Mouse (Mus musculus): ENCODE results near the gene Ppp1r18. TPM values are rescaled to one million over a fixed set of nuclear protein-coding genes. Genes with fewer than 3 reads are reported as not detected.
"Not testable (repeated sequence)": the region's sequence is repeated elsewhere in the genome, so short reads cannot be mapped to it uniquely, and the experiment has no call there.

Ppp1r18 gene
- polyA plus RNA-seq, 1 experiment from 2014 or later, result 29.7 TPM

DNA sequence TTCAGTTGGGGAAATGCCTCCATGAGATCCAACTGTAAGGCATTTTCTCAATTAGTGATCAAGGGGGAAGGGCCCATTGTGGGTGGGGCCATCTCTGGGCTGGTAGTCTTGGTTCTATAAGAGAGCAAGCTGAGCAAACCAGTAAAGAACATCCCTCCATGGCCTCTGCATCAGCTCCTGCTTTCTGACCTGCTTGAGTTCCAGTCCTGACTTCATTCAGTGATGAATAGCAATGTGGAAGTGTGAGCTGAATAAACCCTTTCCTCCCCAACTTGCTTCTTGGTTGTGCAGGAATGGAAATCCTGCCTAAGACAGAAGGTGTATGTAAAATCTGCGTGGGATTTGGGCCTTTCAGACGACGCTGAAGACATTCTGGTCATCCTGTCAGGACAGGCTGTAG, 26.4 kb upstream of the Ppp1r18 start:
- H3K36me3 ChIP-seq (replicated peaks), result peaks cover 33% of the 10 kb centered on the region
- WGBS, result 53% methylated on average over 3 of the region's 3 CpGs
- H3K27ac ChIP-seq (replicated peaks), result peak overlapping the region; percentile 95
- not testable (repeated sequence) for H3K9me3 ChIP-seq; H3K27me3 ChIP-seq (replicated peaks; ENCODE audit: low read depth, poor library complexity, severe bottlenecking); DNase-seq (ENCODE audit: low spot score)
- H3K4me3 ChIP-seq, result peak overlapping the region; percentile 70
- H3K4me1 ChIP-seq, result peaks cover 41% of the 10 kb centered on the region

- no peaks in the 10 kb centered on the region for H3K9me3 ChIP-seq
- no peaks in the 10 kb centered on the region for H3K27me3 ChIP-seq (replicated peaks; ENCODE audit: low read depth, poor library complexity, severe bottlenecking)
- no peak for DNase-seq (ENCODE audit: low spot score)
- WGBS, result 61% methylated on average over 14 of the region's 14 CpGs
- peaks cover 27% of the 10 kb centered on the region for H3K4me1 ChIP-seq
- H3K27ac ChIP-seq (replicated peaks), result peak overlapping the region; percentile 89
- H3K36me3 ChIP-seq (replicated peaks), result peaks cover 33% of the 10 kb centered on the region
- H3K4me3 ChIP-seq, result peak overlapping the region; percentile 70
Observed at GRCm38 (mm10) chr17:35840561-35840960, 24.8 kb upstream of the Ppp1r18 start.

DNA sequence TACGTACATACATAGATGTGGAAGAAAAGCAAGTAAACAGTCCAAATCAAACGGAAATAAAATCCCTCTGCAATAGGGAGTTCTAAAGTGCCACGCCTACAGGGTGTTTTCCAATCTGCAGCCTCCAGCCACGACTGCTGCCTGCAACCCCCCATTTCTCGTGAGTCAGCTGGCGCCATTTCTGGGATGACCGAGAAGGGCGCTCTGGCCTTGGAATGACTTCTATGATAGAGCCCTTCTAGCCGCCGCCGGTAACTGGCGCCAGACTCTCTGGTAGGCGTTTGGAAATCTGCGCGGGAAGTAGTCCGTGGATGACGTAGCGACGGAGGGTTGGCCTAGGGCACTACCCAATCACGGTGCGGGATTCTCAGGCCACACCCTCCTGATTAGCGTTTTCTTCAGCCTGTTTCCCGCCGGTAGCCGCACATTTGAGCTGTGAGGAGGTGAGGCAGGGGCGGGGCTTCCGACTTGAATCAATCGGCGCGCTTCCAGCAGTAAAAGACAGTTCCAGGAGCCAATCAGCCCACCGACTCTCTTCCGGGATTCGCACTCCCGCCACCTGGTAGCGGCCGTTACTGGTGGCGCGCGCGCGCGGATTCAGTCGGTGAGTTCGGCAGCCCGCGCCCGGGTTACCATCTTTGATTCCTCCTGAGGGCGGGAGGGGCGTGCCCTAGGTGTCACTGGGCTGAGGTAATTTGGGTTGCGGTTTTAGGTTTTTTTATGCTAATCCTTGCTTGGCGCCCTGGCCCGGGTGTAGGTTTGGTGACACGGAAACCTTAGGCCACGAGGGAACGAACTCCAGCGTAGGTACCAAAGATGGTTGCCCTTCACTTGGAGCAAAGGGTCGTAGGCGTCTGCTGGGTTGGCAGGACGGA, 24.1 kb upstream of the Ppp1r18 start, which contains the start of gene Mdc1:
Mdc1 (plus strand) TSS at position 440 of the 875 bp plus-strand sequence.
- Histone ChIP-seq H3K4me1 (peaks cover 20% of the 10 kb centered on the region), H3K9me3 (no peaks in the 10 kb centered on the region), H3K27me3 (replicated peaks; ENCODE audit: low read depth, poor library complexity, severe bottlenecking) (no peaks in the 10 kb centered on the region), H3K36me3 (replicated peaks) (peaks cover 33% of the 10 kb centered on the region), H3K4me3 (peak within 1 kb of the TSS; percentile 70), H3K27ac (replicated peaks) (peak within 1 kb of the TSS; percentile 89)
- under 1% methylated on average over 59 of the region's 59 CpGs for WGBS
- peak; percentile 99 for DNase-seq (ENCODE audit: low spot score)

DNA sequence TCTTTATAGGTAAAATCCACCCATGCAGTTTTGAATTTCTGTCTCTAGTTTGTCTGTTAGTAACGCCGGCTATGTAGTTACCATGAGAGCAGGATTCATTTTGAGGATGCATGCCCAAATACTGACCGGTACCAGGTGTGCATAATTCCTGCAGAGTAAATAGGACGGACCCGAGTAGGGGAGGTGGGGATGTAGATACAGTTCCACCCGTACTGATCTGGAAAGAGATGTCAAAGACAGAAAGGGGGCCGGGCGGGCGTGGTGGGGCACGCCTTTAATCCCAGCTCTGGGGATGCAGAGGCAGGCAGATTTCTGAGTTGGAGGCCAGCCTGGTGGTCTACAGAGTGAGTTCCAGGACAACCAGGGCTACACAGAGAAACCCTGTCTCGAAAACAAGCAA, 23.4 kb upstream of the Ppp1r18 start:
- H3K9me3 ChIP-seq, result no peaks in the 10 kb centered on the region
- 22% methylated on average over 11 of the region's 11 CpGs for WGBS
- no peak for DNase-seq (ENCODE audit: low spot score)
- H3K27me3 ChIP-seq (replicated peaks; ENCODE audit: low read depth, poor library complexity, severe bottlenecking), result no peaks in the 10 kb centered on the region
- H3K36me3 ChIP-seq (replicated peaks), result peaks cover 33% of the 10 kb centered on the region
- peaks cover 20% of the 10 kb centered on the region for H3K4me1 ChIP-seq
- peak overlapping the region; percentile 89 for H3K27ac ChIP-seq (replicated peaks)
- H3K4me3 ChIP-seq, result peak overlapping the region; percentile 70

GRCm38 (mm10) chr17:35843514-35843913, 21.9 kb upstream of the Ppp1r18 start:
- Histone ChIP-seq H3K27ac (replicated peaks) (no peak overlapping the region), H3K9me3 (no peaks in the 10 kb centered on the region), H3K4me1 (peaks cover 20% of the 10 kb centered on the region), H3K36me3 (replicated peaks) (peaks cover 45% of the 10 kb centered on the region), H3K27me3 (replicated peaks; ENCODE audit: low read depth, poor library complexity, severe bottlenecking) (no peaks in the 10 kb centered on the region), H3K4me3 (no peak overlapping the region)
- WGBS, result 96% methylated on average over 3 of the region's 3 CpGs
- DNase-seq (ENCODE audit: low spot score), result no peak

- Histone ChIP-seq H3K9me3 (no peaks in the 10 kb centered on the region), H3K36me3 (replicated peaks) (peaks cover 89% of the 10 kb centered on the region), H3K27ac (replicated peaks) (no peak overlapping the region), H3K4me1 (peaks cover 2% of the 10 kb centered on the region), H3K4me3 (no peak overlapping the region), H3K27me3 (replicated peaks; ENCODE audit: low read depth, poor library complexity, severe bottlenecking) (no peaks in the 10 kb centered on the region)
- 74% methylated on average over 1 of the region's 1 CpGs for WGBS
- DNase-seq (ENCODE audit: low spot score), result no peak
Observed at GRCm38 (mm10) chr17:35848112-35848511, 17.3 kb upstream of the Ppp1r18 start.

GRCm38 (mm10) chr17:35850974-35851373, 14.4 kb upstream of the Ppp1r18 start:
- H3K27me3 ChIP-seq (replicated peaks; ENCODE audit: low read depth, poor library complexity, severe bottlenecking), result no peaks in the 10 kb centered on the region
- no peaks in the 10 kb centered on the region for H3K9me3 ChIP-seq
- H3K4me1 ChIP-seq, result no peaks in the 10 kb centered on the region
- H3K4me3 ChIP-seq, result no peak overlapping the region; the same call in 1 of the 2 replicates
- no peak for DNase-seq (ENCODE audit: low spot score)
- peaks cover 96% of the 10 kb centered on the region for H3K36me3 ChIP-seq (replicated peaks)
- H3K27ac ChIP-seq (replicated peaks), result no peak overlapping the region
- WGBS, result 92% methylated on average over 3 of the region's 3 CpGs

- no peak overlapping the region for H3K27ac ChIP-seq (replicated peaks)
- H3K9me3 ChIP-seq, result no peaks in the 10 kb centered on the region
- no peaks in the 10 kb centered on the region for H3K27me3 ChIP-seq (replicated peaks; ENCODE audit: low read depth, poor library complexity, severe bottlenecking)
- DNase-seq (ENCODE audit: low spot score), result no peak
- peaks cover 16% of the 10 kb centered on the region for H3K4me1 ChIP-seq
- H3K36me3 ChIP-seq (replicated peaks), result peaks cover 59% of the 10 kb centered on the region
- no peak overlapping the region for H3K4me3 ChIP-seq
- 89% methylated on average over 1 of the region's 1 CpGs for WGBS
Observed at GRCm38 (mm10) chr17:35859371-35859770, 6.0 kb upstream of the Ppp1r18 start.

GRCm38 (mm10) chr17:35859835-35860234, 5.6 kb upstream of the Ppp1r18 start:
- peaks cover 21% of the 10 kb centered on the region for H3K4me1 ChIP-seq
- H3K27ac ChIP-seq (replicated peaks), result no peak overlapping the region
- no peak overlapping the region for H3K4me3 ChIP-seq
- DNase-seq (ENCODE audit: low spot score), result no peak
- H3K36me3 ChIP-seq (replicated peaks), result peaks cover 54% of the 10 kb centered on the region
- 67% methylated on average over 2 of the region's 2 CpGs for WGBS
- H3K9me3 ChIP-seq, result no peaks in the 10 kb centered on the region
- no peaks in the 10 kb centered on the region for H3K27me3 ChIP-seq (replicated peaks; ENCODE audit: low read depth, poor library complexity, severe bottlenecking)

- DNase-seq (ENCODE audit: low spot score), result no peak
- 6% methylated on average over 12 of the region's 12 CpGs for WGBS
- H3K27ac ChIP-seq (replicated peaks), result peak overlapping the region; percentile 91
- H3K27me3 ChIP-seq (replicated peaks; ENCODE audit: low read depth, poor library complexity, severe bottlenecking), result no peaks in the 10 kb centered on the region
- H3K36me3 ChIP-seq (replicated peaks), result peaks cover 47% of the 10 kb centered on the region
- peaks cover 30% of the 10 kb centered on the region for H3K4me1 ChIP-seq
- peak overlapping the region; percentile 76 for H3K4me3 ChIP-seq
- H3K9me3 ChIP-seq, result no peaks in the 10 kb centered on the region
Observed at GRCm38 (mm10) chr17:35860831-35861197, 4.6 kb upstream of the Ppp1r18 start.

- under 1% methylated on average over 47 of the region's 47 CpGs for WGBS
- peak within 1 kb of the TSS; percentile 91 for H3K27ac ChIP-seq (replicated peaks)
- peaks cover 43% of the 10 kb centered on the region for H3K36me3 ChIP-seq (replicated peaks)
- peaks cover 30% of the 10 kb centered on the region for H3K4me1 ChIP-seq
- peak within 1 kb of the TSS; percentile 76 for H3K4me3 ChIP-seq
- peak; percentile 92 for DNase-seq (ENCODE audit: low spot score)
- no peaks in the 10 kb centered on the region for H3K27me3 ChIP-seq (replicated peaks; ENCODE audit: low read depth, poor library complexity, severe bottlenecking)
- H3K9me3 ChIP-seq, result no peaks in the 10 kb centered on the region
Observed at GRCm38 (mm10) chr17:35861198-35861857, 4.1 kb upstream of the Ppp1r18 start, which contains the start of gene Nrm. Gene Nrm (plus strand): TSS chr17:35861318.

DNA sequence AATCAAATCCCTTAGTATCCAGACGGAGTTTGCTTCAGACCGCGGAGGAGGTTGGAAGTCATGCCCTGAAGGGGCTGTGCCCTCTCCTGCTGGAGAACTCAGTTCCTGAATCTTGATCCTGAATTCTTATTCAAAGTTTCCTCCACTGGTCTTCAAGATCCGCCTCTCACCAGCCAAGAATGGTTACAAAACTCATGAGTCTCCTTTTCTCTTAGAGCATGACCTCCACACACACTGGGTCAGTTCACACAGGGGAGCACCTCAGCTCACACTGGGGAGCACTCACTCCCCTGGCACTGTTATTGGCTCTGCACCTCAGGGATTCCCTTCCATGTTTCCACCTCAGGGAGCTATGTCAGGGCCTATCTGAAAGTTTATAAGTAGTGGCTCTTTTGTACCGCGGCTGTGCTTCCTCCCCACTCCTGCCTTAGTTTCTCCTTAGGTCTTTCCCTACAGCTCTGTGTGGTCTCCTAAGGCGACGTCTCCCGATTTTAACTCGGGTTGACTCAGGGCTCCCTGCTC, 500 bp upstream of the Ppp1r18 start:
- peak overlapping the region; percentile 95 for H3K27ac ChIP-seq (replicated peaks)
- H3K27me3 ChIP-seq (replicated peaks; ENCODE audit: low read depth, poor library complexity, severe bottlenecking), result no peaks in the 10 kb centered on the region
- DNase-seq (ENCODE audit: low spot score), result no peak
- H3K36me3 ChIP-seq (replicated peaks), result peaks cover 27% of the 10 kb centered on the region
- peaks cover 64% of the 10 kb centered on the region for H3K4me1 ChIP-seq
- 21% methylated on average over 10 of the region's 10 CpGs for WGBS
- no peaks in the 10 kb centered on the region for H3K9me3 ChIP-seq
- peak overlapping the region; percentile 63 for H3K4me3 ChIP-seq

Measured in embryonic facial prominence, embryonic 10.5 days (tissue).